ENCODE assay signal across 12 mouse cellular contexts in genomic region chr15:96951783-96952182, GRCm38 (mm10).
DNase-seq lines count a peak whose midpoint lies in the region; ATAC-seq and TF ChIP-seq lines count a peak whose summit lies in the region.
"Had no signal": no experiment of that assay in that cellular context is flagged by ENCODE, and none has a peak within 500 bp of the region (broad histone marks: within the 10 kb centered on the region; RNA-seq: fewer than 3 reads in every experiment).

No protein-coding gene starts in this region.

- ATAC-seq in forebrain, embryonic 14.5 days = no peak
- ATAC-seq in forebrain, embryonic 15.5 days (replicated peaks) = no peak
- no peak for ATAC-seq in cerebellum, adult (ENCODE audit: insufficient number of reproducible peaks, low FRiP score, low TSS enrichment)
- ATAC-seq: intestine, embryonic 16.5 days had no signal

- TF ChIP-seq CTCF in lung, adult 2 months (IDR thresholded peaks at IDR 0.05; ENCODE audit: insufficient read depth, low read length) = no peak
- peak; percentile 63; the same call in 1 of the 2 replicates for TF ChIP-seq CTCF in brain, embryonic 14.5 days (IDR thresholded peaks at IDR 0.05; ENCODE audit: borderline replicate concordance, extremely low read depth, insufficient read depth, insufficient read length)

- H3K36me3 ChIP-seq in forebrain, embryonic 14.5 days (ENCODE audit: control insufficient read depth, insufficient read depth, low read length) = no peaks in the 10 kb centered on the region
- H3K36me3 ChIP-seq in forebrain, embryonic 15.5 days = no peaks in the 10 kb centered on the region
- H3K36me3 ChIP-seq: embryonic facial prominence, embryonic 12.5 days; heart, embryonic 15.5 days; limb, embryonic 12.5 days had no signal

- H3K4me3 ChIP-seq in forebrain, embryonic 14.5 days (ENCODE audit: low read depth, low read length) = no peak overlapping the region
- H3K4me3 ChIP-seq in forebrain, embryonic 15.5 days = no peak overlapping the region
- no peak overlapping the region for H3K4me3 ChIP-seq in lung, adult 2 months (replicated peaks; ENCODE audit: extremely low read depth, low read depth, low read length)
- H3K4me3 ChIP-seq: embryonic facial prominence, embryonic 12.5 days; heart, embryonic 15.5 days; limb, embryonic 12.5 days had no signal

- H3K9ac ChIP-seq in forebrain, embryonic 14.5 days (ENCODE audit: low read length) = no peak overlapping the region
- no peak overlapping the region for H3K9ac ChIP-seq in forebrain, embryonic 15.5 days (replicated peaks)
- H3K9ac ChIP-seq: embryonic facial prominence, embryonic 12.5 days; heart, embryonic 15.5 days; limb, embryonic 12.5 days had no signal

- TF ChIP-seq POLR2A in lung, adult 2 months (IDR thresholded peaks at IDR 0.05; ENCODE audit: borderline replicate concordance, extremely low read depth, low read depth, low read length) = no peak
- TF ChIP-seq POLR2A in brain, embryonic 14.5 days (IDR thresholded peaks at IDR 0.05; ENCODE audit: borderline replicate concordance, extremely low read depth, insufficient read depth, insufficient read length, poor library complexity, severe bottlenecking) = no peak

- H3K27me3 ChIP-seq in forebrain, embryonic 14.5 days (replicated peaks; ENCODE audit: control insufficient read depth, insufficient read depth, low read length) = no peaks in the 10 kb centered on the region
- H3K27me3 ChIP-seq in forebrain, embryonic 15.5 days = no peaks in the 10 kb centered on the region
- H3K27me3 ChIP-seq: embryonic facial prominence, embryonic 12.5 days; heart, embryonic 15.5 days; limb, embryonic 12.5 days had no signal

- WGBS in forebrain, embryonic 14.5 days = 39% methylated on average over 5 of the region's 5 CpGs
- WGBS in forebrain, embryonic 15.5 days = 33% methylated on average over 5 of the region's 5 CpGs
- WGBS in lung, adult 2 months = 62% methylated on average over 5 of the region's 5 CpGs

- no peak overlapping the region for H3K27ac ChIP-seq in forebrain, embryonic 14.5 days (ENCODE audit: low read depth, low read length)
- no peak overlapping the region for H3K27ac ChIP-seq in forebrain, embryonic 15.5 days (replicated peaks)
- H3K27ac ChIP-seq: heart, embryonic 15.5 days; limb, embryonic 12.5 days had no signal

- H3K4me2 ChIP-seq in forebrain, embryonic 14.5 days (ENCODE audit: low read length) = no peak overlapping the region
- H3K4me2 ChIP-seq in forebrain, embryonic 15.5 days (replicated peaks) = no peak overlapping the region
- H3K4me2 ChIP-seq: embryonic facial prominence, embryonic 12.5 days; heart, embryonic 15.5 days; limb, embryonic 12.5 days had no signal

- 0 out of 2 replicates have a peak, but pooled peaks cover 3% of the 10 kb centered on the region for H3K4me1 ChIP-seq in forebrain, embryonic 14.5 days (ENCODE audit: control insufficient read depth, insufficient read depth, low read length)
- H3K4me1 ChIP-seq in forebrain, embryonic 15.5 days = peaks cover 8% of the 10 kb centered on the region; the same call in 1 of the 2 replicates
- no peaks in the 10 kb centered on the region; the same call in 1 of the 2 replicates for H3K4me1 ChIP-seq in lung, adult 2 months (ENCODE audit: control insufficient read depth, insufficient read depth, low read length)

- DNase-seq in forebrain, embryonic 14.5 days (ENCODE audit: low spot score) = peak; percentile 57
- DNase-seq in lung, postnatal 10 days = peak; percentile 33
- no peak for DNase-seq in lung, adult 2 months
- DNase-seq in brain, embryonic 14.5 days (ENCODE audit: low read depth) = peak; percentile 65
- DNase-seq in retina, postnatal 1 day = peak; percentile 63
- DNase-seq in gastrocnemius, adult 8-10 months (ENCODE audit: low spot score in 2 of 2) = no peak

- no peaks in the 10 kb centered on the region for H3K9me3 ChIP-seq in forebrain, embryonic 14.5 days (replicated peaks; ENCODE audit: control insufficient read depth, low read length)
- no peaks in the 10 kb centered on the region for H3K9me3 ChIP-seq in forebrain, embryonic 15.5 days
- H3K9me3 ChIP-seq: embryonic facial prominence, embryonic 12.5 days; heart, embryonic 15.5 days; limb, embryonic 12.5 days had no signal

Comparison
In these comparisons a context has a peak if more than half of its experiments do, and no peak if none do; other contexts are left out.
1. DNase-seq: peak in forebrain, embryonic 14.5 days (single experiment), lung, postnatal 10 days (single experiment), brain, embryonic 14.5 days (single experiment) and retina, postnatal 1 day (single experiment); none in lung, adult 2 months (single experiment) and gastrocnemius, adult 8-10 months (0 of 2).